Mouse (Mus musculus) liver, embryonic 16.5 days (tissue): Measurements from ENCODE around the gene Smad5. TPM values are rescaled to one million over a fixed set of nuclear protein-coding genes. Genes with fewer than 3 reads are reported as not detected.

Source experiments
- ATAC-seq: fragments of 200-750 bp; cut with Nextera tagmentation; 2 replicates; pipeline ENCODE4 v1.8.0; 2017; ENCODE audit warnings: low read depth, mild to moderate bottlenecking, moderate number of reproducible peaks, moderate library complexity
- H3K27ac ChIP-seq: fragments of 300-500 bp; sonication (generic); 2 replicates; pipeline ENCODE4 v1.5.1; 2014; ENCODE audit warnings: mild to moderate bottlenecking, low read length
- H3K27me3 ChIP-seq: fragments of 300-500 bp; sonication (generic); 2 replicates; pipeline ENCODE4 v1.6.1; 2014; ENCODE audit warnings: low read depth, low read length, mixed read lengths; ENCODE audit not compliant: control insufficient read depth, insufficient read depth
- H3K36me3 ChIP-seq: fragments of 300-500 bp; sonication (generic); 2 replicates; pipeline ENCODE4 v1.6.1; 2014; ENCODE audit warnings: mild to moderate bottlenecking; ENCODE audit not compliant: control insufficient read depth, insufficient read depth
- H3K4me1 ChIP-seq: fragments of 300-500 bp; sonication (generic); 2 replicates; pipeline ENCODE4 v1.6.1; 2014; ENCODE audit warnings: low read depth, low read length, mixed read lengths; ENCODE audit not compliant: control insufficient read depth
- H3K4me2 ChIP-seq: fragments of 300-500 bp; sonication (generic); 2 replicates; pipeline ENCODE4 v1.6.1; 2014; ENCODE audit warnings: low read depth, low read length, mixed read lengths
- H3K4me3 ChIP-seq: fragments of 300-500 bp; sonication (generic); 2 replicates; pipeline ENCODE4 v1.5.1; 2014; ENCODE audit warnings: low read depth, mild to moderate bottlenecking, low read length
- H3K9ac ChIP-seq: fragments of 300-500 bp; sonication (generic); 2 replicates; pipeline ENCODE4 v1.6.1; 2014; ENCODE audit warnings: low read depth, low read length
- H3K9me3 ChIP-seq: fragments of 300-500 bp; sonication (generic); replicated peaks from 2 replicates; pipeline ENCODE4 v1.6.1; 2016; ENCODE audit warnings: low read length; ENCODE audit not compliant: control insufficient read depth
- WGBS: fragments of 180-500 bp; shearing (Covaris S2); extraction: QIAGEN DNeasy Blood & Tissue Kit; methylation state at CpG from one replicate; pipeline ENCODE4 v1.1.7; 2014; ENCODE audit not compliant: insufficient replicate concordance; 5-methylcytosine and 5-hydroxymethylcytosine counted together
- polyA plus RNA-seq: library from polyadenylated mRNA; unstranded; fragments of >200 nt; fragmentation: Nextera tagmentation; extraction: Ambion mirVana; gene quantifications from 2 replicates; pipeline ENCODE4 v1.2.1, GENCODE M21; 2015

The Smad5 gene
- polyA plus RNA-seq, 1 experiment from 2014 or later = 4.0 TPM

DNA sequence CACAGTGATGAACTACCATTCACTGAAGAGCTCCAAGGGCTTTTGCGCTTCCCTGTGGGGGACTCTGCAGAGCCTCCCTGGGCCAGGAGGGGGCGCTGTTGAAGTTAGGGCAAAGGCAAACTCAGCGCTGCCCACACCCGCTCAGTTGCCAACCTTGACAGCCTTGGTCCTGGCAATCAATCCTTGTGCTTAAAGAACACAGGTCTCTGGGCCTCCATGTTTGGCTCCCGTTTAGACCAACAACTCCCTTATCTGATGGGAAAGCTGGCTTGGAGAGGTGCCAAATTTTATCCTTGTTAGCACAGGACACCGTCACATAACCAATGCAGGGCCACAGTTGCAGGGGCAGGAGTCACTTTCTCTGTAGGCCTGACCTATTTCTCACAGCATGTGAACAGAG is 53.1 kb downstream of the Smad5 start:
- 53% methylated on average over 6 of the region's 6 CpGs for WGBS
- no peaks in the 10 kb centered on the region for H3K9me3 ChIP-seq
- H3K27me3 ChIP-seq = peaks cover 40% of the 10 kb centered on the region
- H3K4me3 ChIP-seq = no peak overlapping the region
- peak; percentile 73 for ATAC-seq
- no peaks in the 10 kb centered on the region for H3K36me3 ChIP-seq
- peaks cover 7% of the 10 kb centered on the region for H3K4me1 ChIP-seq
- no peak overlapping the region for H3K27ac ChIP-seq
- H3K4me2 ChIP-seq = no peak overlapping the region
- H3K9ac ChIP-seq = no peak overlapping the region

DNA sequence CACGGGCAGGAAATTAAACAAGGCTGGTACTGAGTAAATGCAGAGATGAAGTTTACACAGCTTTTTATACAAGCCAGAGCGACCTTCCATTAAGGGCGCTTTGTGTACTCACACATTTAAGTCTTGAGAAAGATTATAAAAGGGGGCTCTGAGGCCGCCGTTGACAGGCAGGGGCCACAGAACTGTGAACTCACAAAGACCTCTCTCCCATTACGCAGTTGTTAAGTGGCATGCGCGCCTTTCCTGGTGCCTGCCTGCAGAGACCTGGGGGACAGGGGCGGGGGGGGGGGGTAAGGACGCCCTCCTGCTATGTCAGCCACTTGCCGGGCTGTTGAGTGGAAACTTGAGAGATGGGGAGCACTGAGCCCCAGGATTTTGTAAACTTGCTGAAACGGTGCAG is 54.4 kb downstream of the Smad5 start:
- no peak overlapping the region for H3K4me2 ChIP-seq
- peaks cover 26% of the 10 kb centered on the region for H3K27me3 ChIP-seq
- WGBS = 47% methylated on average over 12 of the region's 12 CpGs
- H3K4me1 ChIP-seq = peaks cover 7% of the 10 kb centered on the region
- no peaks in the 10 kb centered on the region for H3K9me3 ChIP-seq
- H3K4me3 ChIP-seq = no peak overlapping the region
- no peak for ATAC-seq
- no peak overlapping the region for H3K9ac ChIP-seq
- H3K27ac ChIP-seq = no peak overlapping the region
- H3K36me3 ChIP-seq = no peaks in the 10 kb centered on the region

DNA sequence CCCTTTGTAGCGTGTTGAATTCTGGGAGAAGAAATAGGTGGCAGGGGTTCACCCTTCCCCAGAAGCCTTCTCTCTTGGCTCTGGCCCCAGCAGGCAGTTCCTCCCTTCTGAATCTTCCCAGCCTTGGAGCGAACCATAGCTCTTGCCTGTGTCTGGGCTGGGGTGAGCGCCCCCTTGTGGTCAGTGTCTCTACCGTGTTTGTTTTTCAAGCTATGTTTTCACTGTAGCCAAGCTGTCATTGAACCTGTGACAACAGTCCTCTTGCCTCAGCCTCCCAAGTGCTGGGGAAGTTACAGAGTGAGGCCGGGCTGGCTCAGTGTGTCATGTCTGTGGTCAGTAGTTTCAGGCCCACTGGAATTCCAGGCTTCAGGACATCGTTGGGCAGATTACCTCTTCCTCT is 55.7 kb downstream of the Smad5 start:
- 17% methylated on average over 6 of the region's 6 CpGs for WGBS
- no peaks in the 10 kb centered on the region for H3K9me3 ChIP-seq
- no peak overlapping the region for H3K4me3 ChIP-seq
- H3K4me1 ChIP-seq = no peaks in the 10 kb centered on the region
- H3K27me3 ChIP-seq = peaks cover 13% of the 10 kb centered on the region
- no peak overlapping the region for H3K4me2 ChIP-seq
- H3K27ac ChIP-seq = no peak overlapping the region
- H3K9ac ChIP-seq = no peak overlapping the region
- ATAC-seq = peak; percentile 30; the same call in 1 of the 2 replicates
- H3K36me3 ChIP-seq = no peaks in the 10 kb centered on the region

DNA sequence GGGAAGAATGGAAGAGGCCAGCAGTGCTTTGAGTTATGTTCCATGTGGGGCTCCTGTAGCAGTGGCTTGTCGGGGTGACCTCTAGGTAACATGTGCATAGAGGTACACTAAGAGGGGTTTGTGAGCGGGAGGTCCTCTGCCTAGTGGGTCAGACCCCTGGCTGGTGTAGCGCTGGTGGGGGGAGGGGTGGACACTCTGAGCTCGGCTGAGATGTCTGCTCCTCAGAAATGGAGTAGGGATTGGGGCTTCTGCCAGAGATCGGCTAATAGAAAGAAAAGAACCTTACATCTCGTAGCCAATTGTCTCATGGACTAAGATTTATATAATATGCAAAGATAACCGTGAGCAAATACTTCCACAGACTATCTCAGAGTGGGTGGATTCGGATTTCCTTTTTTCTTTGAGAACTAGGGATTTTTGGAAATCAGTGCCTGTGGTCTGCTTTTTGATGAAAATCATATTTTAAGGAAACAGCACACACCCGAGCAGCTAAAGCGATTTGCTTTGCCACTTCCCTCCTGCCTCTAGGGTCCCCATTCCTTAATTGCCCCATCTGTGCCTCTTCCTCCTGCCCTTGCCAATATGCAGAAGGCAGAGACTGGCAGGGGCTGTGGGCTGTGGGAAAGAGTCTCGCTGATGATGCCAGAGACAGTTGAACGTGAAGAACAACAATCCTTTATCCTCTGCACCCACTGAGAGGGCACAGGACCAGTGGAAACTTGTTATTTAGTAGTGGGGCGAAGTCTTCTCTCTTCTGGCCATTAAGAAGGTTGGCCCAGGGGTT is 59.8 kb downstream of the Smad5 start:
- no peaks in the 10 kb centered on the region; the same call in 1 of the 2 replicates for H3K27me3 ChIP-seq
- H3K4me2 ChIP-seq = no peak overlapping the region
- no peak overlapping the region for H3K9ac ChIP-seq
- no peak overlapping the region for H3K4me3 ChIP-seq
- ATAC-seq = no peak
- no peaks in the 10 kb centered on the region for H3K9me3 ChIP-seq
- WGBS = 21% methylated on average over 13 of the region's 13 CpGs
- no peaks in the 10 kb centered on the region for H3K4me1 ChIP-seq
- H3K36me3 ChIP-seq = no peaks in the 10 kb centered on the region
- H3K27ac ChIP-seq = no peak overlapping the region

DNA sequence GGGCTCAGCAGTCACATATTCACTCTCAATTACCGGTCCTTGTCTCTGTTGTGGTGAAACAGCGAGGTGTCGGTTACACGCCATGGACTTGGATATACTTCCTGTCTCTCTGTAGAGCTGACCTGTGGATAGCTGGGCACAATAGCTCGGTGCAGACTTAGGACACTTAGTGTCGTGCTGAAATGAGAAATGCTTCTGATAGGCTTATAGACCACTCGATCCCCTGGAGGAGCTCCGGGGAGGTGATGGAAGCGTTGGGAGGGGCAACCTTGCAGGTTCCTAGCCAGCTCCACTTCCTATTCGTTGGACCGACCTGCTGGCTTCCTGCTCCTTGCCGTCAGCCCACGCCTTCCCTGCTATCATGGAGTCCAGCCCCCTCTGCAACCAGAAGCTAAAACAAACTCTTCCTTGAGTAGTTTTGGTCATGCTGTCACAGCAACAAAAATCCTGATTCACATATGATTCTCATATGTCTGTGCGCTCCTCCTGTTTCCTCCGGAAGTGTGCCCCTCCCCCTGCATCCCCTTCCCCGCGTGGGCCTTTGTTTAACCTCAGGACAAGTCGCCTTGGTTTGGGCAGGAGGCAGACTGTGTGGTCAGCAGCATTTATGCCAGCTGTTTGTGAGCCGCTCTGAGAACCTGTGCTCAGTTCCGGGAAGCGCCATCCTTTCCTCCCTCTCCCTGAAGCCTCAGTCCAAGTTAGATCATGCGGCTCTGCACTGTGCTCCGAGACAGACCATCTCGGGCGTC is 62.6 kb downstream of the Smad5 start:
- no peak overlapping the region for H3K9ac ChIP-seq
- no peak overlapping the region for H3K4me3 ChIP-seq
- H3K27me3 ChIP-seq = no peaks in the 10 kb centered on the region; the same call in 1 of the 2 replicates
- peak overlapping the region; percentile 13 for H3K4me2 ChIP-seq
- WGBS = 20% methylated on average over 25 of the region's 25 CpGs
- H3K4me1 ChIP-seq = no peaks in the 10 kb centered on the region
- no peak overlapping the region for H3K27ac ChIP-seq
- ATAC-seq = peak; percentile 30; the same call in 1 of the 2 replicates
- no peaks in the 10 kb centered on the region for H3K9me3 ChIP-seq
- no peaks in the 10 kb centered on the region for H3K36me3 ChIP-seq

DNA sequence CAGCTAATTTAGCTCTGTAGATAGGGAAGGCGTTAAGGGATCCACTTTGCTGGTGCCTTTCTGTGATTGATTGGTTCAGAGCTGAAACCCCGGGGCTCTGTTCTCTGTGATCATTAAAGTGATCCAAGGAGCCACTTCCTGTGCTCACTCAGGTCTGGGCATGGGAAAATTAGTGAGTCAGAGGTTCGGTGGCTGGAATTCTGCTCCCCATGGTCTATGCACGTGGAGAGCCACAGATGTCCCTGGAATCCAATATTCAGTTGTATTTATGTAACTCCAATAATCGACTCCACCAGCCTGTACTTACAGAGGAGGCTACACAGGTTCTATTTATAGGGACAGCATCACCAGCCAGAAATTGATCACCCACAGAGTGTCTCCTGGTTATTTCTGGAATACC is 63.4 kb downstream of the Smad5 start:
- no peak for ATAC-seq
- no peaks in the 10 kb centered on the region for H3K36me3 ChIP-seq
- no peak overlapping the region for H3K4me2 ChIP-seq
- no peaks in the 10 kb centered on the region for H3K9me3 ChIP-seq
- H3K4me1 ChIP-seq = no peaks in the 10 kb centered on the region
- H3K27ac ChIP-seq = no peak overlapping the region
- no peak overlapping the region for H3K9ac ChIP-seq
- 44% methylated on average over 5 of the region's 5 CpGs for WGBS
- H3K4me3 ChIP-seq = no peak overlapping the region
- H3K27me3 ChIP-seq = no peaks in the 10 kb centered on the region; the same call in 1 of the 2 replicates

DNA sequence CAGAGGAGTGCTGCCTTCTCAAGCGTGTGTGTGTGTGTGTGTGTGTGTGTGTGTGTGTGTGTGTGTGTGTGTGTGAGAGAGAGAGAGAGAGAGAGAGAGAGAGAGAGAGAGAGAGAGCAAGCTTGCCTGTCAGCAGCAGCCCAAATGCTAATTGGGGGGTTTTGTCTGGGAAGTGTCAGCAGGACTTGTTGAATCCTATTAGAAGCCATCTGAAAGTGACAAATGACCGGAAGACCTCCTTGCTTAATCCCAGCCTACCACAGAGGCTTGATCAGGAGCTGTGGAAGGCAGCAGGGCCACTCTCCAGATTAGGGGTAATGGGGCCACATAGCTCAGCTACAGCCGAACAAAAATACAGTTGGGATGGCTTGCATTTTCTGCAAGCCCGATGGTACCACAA is 66.6 kb downstream of the Smad5 start:
- Histone ChIP-seq H3K27me3 (no peaks in the 10 kb centered on the region), H3K36me3 (no peaks in the 10 kb centered on the region), H3K4me1 (no peaks in the 10 kb centered on the region), H3K4me2 (no peak overlapping the region), H3K4me3 (no peak overlapping the region), H3K9ac (no peak overlapping the region), H3K27ac (no peak overlapping the region), H3K9me3 (no peaks in the 10 kb centered on the region)
- 43% methylated on average over 4 of the region's 4 CpGs for whole genome bisulfite sequencing
- ATAC-seq = no peak

DNA sequence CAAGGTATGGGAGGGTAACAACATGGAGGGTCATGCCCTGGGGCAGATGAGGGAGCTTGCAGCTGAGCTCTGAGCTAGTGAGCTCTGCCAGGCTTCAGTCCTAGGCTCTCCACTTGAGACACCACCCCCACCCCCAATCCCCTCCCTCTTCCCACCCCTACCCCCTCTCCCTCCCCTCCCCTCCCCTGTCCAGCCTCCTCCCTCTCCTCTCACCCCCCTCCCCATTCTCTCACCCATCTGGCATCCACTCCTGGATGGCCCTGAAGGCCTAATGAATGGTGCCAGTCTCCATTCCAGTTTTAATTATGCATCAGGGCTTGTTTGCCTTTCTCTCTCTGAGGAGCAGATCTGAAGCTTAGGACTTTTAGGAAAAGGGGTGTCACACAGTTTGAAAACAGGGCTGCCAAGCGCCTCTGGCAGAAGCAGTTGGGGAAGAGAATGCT is 67.3 kb downstream of the Smad5 start:
- ATAC-seq = no peak
- Histone ChIP-seq H3K27me3 (no peaks in the 10 kb centered on the region), H3K4me2 (no peak overlapping the region), H3K4me3 (no peak overlapping the region), H3K27ac (no peak overlapping the region), H3K36me3 (no peaks in the 10 kb centered on the region), H3K9ac (no peak overlapping the region), H3K9me3 (no peaks in the 10 kb centered on the region), H3K4me1 (no peaks in the 10 kb centered on the region)
- WGBS = 72% methylated on average over 1 of the region's 1 CpGs

DNA sequence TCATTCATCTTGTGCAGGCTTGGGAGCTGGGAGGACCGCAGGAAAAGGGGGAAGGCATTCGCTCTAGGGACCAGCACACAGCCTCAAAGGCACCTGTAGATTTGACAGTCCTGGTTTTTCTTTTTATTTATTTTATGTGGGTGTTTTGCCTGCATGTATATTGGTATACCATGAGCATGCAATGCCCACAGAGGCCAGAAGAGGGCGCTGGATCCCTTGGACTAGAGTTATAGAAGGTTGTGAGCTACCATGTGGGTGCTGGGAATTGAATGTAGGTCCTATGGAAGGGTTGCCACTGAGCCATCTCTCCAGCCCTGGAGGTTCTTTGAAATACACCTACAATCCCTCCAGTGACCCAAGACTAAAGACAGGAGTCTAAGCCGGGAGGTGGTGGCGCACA is 68.0 kb downstream of the Smad5 start:
- Histone ChIP-seq H3K4me1 (no peaks in the 10 kb centered on the region), H3K4me2 (no peak overlapping the region), H3K36me3 (no peaks in the 10 kb centered on the region), H3K9me3 (no peaks in the 10 kb centered on the region), H3K27ac (no peak overlapping the region), H3K4me3 (no peak overlapping the region), H3K9ac (no peak overlapping the region), H3K27me3 (no peaks in the 10 kb centered on the region)
- ATAC-seq = no peak
- 53% methylated on average over 5 of the region's 5 CpGs for WGBS
